Mouse (Mus musculus): ENCODE measurements around the gene Lrrc52. TPM values are rescaled to one million over a fixed set of nuclear protein-coding genes. Genes with fewer than 3 reads are reported as not detected.

The Lrrc52 gene
- polyA plus RNA-seq, 1 experiment from 2014 or later: 0.27 TPM

DNA sequence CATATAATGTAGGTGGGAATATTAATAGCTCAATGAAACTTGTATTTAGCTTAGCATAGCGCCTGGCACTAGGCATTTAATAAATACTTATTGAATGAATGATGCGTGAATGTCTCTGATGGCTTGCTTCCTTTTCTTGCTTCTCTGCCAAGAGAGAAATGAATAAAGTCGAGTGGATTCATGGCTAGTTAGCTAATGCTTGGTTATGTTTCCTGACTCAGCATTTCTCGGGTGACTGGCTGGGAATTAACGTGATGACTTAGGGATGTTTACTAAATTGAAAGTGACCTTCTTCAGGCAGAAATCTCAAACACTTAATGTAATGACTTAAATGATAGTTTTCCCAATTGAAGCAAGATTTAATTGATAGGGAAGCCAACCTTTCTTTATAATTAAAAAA lies 1.3 kb upstream of the Lrrc52 start:
- Histone ChIP-seq H3K4me1 (replicated peaks) (no peaks in the 10 kb centered on the region), H3K4me2 (replicated peaks) (no peak overlapping the region), H3K27me3 (no peaks in the 10 kb centered on the region), H3K9ac (replicated peaks) (no peak overlapping the region), H3K9me3 (no peaks in the 10 kb centered on the region), H3K27ac (no peak overlapping the region), H3K4me3 (replicated peaks) (no peak overlapping the region), H3K36me3 (no peaks in the 10 kb centered on the region)
- 77% methylated on average over 5 of the region's 5 CpGs for WGBS
- ATAC-seq: no peak

DNA sequence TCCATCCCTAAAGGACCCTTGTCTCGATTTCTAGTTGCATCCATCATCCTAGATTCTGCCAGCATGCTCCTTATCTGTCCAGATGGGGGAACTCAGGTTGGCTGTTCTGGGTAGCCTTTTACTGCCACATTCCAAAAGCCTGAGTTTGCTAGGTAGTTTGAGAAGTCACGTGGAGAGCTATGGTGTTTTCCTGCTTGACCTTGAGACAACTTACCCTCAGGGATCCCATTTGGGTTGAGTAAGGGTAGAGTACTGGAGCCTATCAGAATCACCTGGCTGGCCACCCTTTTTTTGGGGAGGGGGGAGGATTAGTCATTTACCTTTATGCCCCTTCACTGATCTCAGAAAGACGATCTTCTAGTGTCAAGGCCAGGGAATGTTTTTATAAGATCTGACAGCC lies 9.3 kb downstream of the Lrrc52 start:
- Histone ChIP-seq H3K27me3 (no peaks in the 10 kb centered on the region), H3K9ac (replicated peaks) (no peak overlapping the region), H3K4me1 (replicated peaks) (no peaks in the 10 kb centered on the region), H3K4me3 (replicated peaks) (no peak overlapping the region), H3K27ac (no peak overlapping the region), H3K9me3 (no peaks in the 10 kb centered on the region; the same call in 1 of the 2 replicates), H3K4me2 (replicated peaks) (no peak overlapping the region), H3K36me3 (no peaks in the 10 kb centered on the region)
- 79% methylated on average over 3 of the region's 3 CpGs for WGBS
- no peak for ATAC-seq

DNA sequence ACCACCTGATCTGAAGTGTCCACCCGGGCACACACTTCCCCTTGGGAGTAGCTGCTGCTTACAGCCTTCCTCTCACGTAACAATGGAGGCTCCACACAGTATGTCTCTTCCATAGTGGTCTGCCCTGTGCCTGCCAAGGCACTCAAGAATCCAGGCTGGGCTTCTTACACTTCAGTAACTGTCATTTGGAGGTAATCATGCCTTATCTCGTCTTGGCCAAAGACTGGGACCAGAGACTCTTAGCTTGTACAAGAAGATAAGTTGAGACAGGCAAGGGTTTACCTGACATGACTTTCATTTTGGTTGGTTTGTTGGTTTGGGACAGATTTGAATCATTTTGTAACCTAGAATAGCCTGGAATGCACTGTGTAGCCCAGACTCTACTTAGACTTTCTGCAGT lies 13.5 kb downstream of the Lrrc52 start:
- Histone ChIP-seq H3K36me3 (no peaks in the 10 kb centered on the region), H3K27me3 (no peaks in the 10 kb centered on the region), H3K4me2 (replicated peaks) (no peak overlapping the region), H3K4me1 (replicated peaks) (no peaks in the 10 kb centered on the region), H3K27ac (no peak overlapping the region), H3K4me3 (replicated peaks) (no peak overlapping the region), H3K9me3 (no peaks in the 10 kb centered on the region; the same call in 1 of the 2 replicates), H3K9ac (replicated peaks) (no peak overlapping the region)
- no peak for ATAC-seq
- 89% methylated on average over 3 of the region's 3 CpGs for WGBS

DNA sequence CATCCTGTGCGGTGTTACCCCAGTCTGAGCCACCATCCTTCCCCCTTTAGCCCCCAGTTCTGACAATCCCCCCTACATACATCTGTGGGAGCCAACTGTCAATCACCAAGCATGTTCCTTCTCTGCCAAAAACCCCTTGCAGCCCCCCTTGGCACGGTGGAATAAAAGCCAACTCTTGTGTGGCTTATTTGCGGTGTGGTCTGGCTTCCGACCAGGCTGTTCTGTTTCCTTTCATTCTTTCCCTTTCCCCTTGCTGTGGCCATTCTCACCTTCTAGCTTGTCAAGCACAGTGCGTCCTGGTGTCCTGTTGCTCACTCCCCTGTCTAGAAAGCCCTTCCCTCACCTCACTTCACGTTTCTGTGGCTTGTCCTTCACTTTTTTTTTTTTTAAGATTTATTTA lies 14.1 kb downstream of the Lrrc52 start:
- Histone ChIP-seq H3K9ac (replicated peaks) (no peak overlapping the region), H3K4me1 (replicated peaks) (no peaks in the 10 kb centered on the region), H3K36me3 (no peaks in the 10 kb centered on the region), H3K27ac (no peak overlapping the region), H3K9me3 (no peaks in the 10 kb centered on the region; the same call in 1 of the 2 replicates), H3K27me3 (no peaks in the 10 kb centered on the region), H3K4me3 (replicated peaks) (no peak overlapping the region), H3K4me2 (replicated peaks) (no peak overlapping the region)
- ATAC-seq: no peak
- WGBS: 82% methylated on average over 6 of the region's 6 CpGs

DNA sequence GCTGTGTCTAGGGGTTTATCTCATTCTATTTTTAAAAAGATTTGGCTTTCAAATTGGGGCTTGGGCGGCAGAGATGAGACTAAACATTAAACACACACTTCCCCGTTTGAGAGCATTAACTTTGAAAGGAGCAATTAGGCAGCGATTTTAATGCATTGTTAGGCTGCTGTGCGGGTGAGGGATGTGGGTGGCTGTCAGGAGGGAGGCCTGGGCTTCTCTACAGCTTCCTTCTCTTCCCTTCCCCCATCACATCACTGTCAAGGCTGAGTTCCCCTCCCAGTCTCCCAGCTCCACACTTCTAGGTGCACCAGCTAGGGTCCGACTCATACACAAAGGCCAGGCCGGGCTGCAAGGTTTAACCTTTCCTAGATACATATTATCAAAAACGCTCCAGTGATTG lies 18.0 kb downstream of the Lrrc52 start:
- no peak overlapping the region for H3K4me3 ChIP-seq (replicated peaks)
- H3K4me2 ChIP-seq (replicated peaks): no peak overlapping the region
- H3K4me1 ChIP-seq (replicated peaks): no peaks in the 10 kb centered on the region
- no peaks in the 10 kb centered on the region for H3K36me3 ChIP-seq
- no peak overlapping the region for H3K27ac ChIP-seq
- no peak for ATAC-seq
- no peaks in the 10 kb centered on the region for H3K27me3 ChIP-seq
- H3K9me3 ChIP-seq: no peaks in the 10 kb centered on the region
- WGBS: 42% methylated on average over 7 of the region's 7 CpGs
- no peak overlapping the region for H3K9ac ChIP-seq (replicated peaks)

DNA sequence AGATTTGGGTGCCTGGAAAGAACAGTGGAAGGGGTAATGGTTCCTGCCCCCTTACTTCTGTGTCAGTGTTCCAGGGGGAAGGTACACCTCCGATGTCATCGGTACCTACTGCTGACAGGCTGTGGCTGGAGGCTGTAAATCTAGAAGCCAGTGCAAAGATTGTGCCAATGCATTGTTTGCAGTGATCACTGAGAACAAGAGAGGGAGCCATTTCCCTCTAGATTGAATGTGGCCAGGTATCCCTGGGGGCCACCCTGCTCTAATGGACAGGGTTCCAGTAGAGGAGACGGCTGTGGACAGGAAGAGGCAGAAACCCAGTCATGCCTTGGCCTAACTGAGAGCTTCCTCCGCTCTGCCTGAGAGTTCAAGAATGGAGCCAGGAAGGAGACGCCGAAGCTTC lies 18.5 kb downstream of the Lrrc52 start:
- no peak for ATAC-seq
- no peaks in the 10 kb centered on the region for H3K4me1 ChIP-seq (replicated peaks)
- H3K36me3 ChIP-seq: no peaks in the 10 kb centered on the region
- no peaks in the 10 kb centered on the region for H3K9me3 ChIP-seq
- no peaks in the 10 kb centered on the region for H3K27me3 ChIP-seq
- H3K4me3 ChIP-seq (replicated peaks): no peak overlapping the region
- no peak overlapping the region for H3K9ac ChIP-seq (replicated peaks)
- 65% methylated on average over 6 of the region's 6 CpGs for WGBS
- no peak overlapping the region for H3K4me2 ChIP-seq (replicated peaks)
- H3K27ac ChIP-seq: no peak overlapping the region

DNA sequence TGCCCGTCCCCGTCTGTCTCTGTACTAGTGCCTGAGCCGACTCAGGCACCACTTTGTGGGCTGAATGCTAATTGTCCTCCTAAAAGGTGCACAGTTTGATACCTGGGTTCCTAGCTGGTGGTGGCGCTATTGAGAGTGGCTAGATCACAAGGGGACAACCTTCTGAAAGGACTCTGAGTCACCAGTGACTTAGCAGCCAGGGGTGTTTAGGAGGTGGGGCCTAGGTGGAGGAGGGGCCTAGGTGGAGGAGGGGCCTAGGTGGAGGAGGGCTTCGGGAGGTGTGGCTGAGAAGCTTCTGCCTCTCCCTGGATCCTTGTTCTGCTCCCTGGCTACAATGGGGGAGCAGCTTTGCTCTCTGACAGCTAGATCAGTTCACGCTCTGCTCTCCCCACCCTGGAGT lies 20.1 kb downstream of the Lrrc52 start:
- Histone ChIP-seq H3K9ac (replicated peaks) (no peak overlapping the region), H3K4me2 (replicated peaks) (no peak overlapping the region), H3K9me3 (no peaks in the 10 kb centered on the region), H3K27me3 (no peaks in the 10 kb centered on the region), H3K36me3 (no peaks in the 10 kb centered on the region), H3K4me1 (replicated peaks) (no peaks in the 10 kb centered on the region), H3K27ac (no peak overlapping the region), H3K4me3 (replicated peaks) (no peak overlapping the region)
- 87% methylated on average over 6 of the region's 6 CpGs for WGBS
- no peak for ATAC-seq

DNA sequence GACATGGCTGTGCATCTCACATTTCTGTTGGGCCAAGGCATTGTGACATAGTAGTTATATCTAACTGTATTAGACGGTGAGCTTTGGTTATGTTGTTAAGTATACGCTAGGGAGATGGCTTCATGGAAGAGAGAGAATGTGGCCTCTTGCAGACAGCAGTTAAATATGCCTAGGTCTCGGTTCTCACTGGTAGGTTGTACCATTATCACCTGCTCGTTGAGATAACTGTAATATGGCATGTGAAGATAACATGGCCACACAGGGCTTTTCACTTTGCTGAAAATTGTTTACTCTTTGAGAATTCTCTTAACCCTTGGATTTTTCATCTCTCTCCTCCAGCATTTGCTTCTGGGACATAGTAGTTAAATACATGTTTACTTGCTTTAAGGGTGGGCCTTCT lies 21.4 kb downstream of the Lrrc52 start:
- Histone ChIP-seq H3K9me3 (no peaks in the 10 kb centered on the region), H3K4me3 (replicated peaks) (no peak overlapping the region), H3K27me3 (no peaks in the 10 kb centered on the region), H3K27ac (no peak overlapping the region), H3K36me3 (no peaks in the 10 kb centered on the region), H3K9ac (replicated peaks) (no peak overlapping the region), H3K4me2 (replicated peaks) (no peak overlapping the region), H3K4me1 (replicated peaks) (no peaks in the 10 kb centered on the region)
- ATAC-seq: no peak
- WGBS: 89% methylated on average over 4 of the region's 4 CpGs

DNA sequence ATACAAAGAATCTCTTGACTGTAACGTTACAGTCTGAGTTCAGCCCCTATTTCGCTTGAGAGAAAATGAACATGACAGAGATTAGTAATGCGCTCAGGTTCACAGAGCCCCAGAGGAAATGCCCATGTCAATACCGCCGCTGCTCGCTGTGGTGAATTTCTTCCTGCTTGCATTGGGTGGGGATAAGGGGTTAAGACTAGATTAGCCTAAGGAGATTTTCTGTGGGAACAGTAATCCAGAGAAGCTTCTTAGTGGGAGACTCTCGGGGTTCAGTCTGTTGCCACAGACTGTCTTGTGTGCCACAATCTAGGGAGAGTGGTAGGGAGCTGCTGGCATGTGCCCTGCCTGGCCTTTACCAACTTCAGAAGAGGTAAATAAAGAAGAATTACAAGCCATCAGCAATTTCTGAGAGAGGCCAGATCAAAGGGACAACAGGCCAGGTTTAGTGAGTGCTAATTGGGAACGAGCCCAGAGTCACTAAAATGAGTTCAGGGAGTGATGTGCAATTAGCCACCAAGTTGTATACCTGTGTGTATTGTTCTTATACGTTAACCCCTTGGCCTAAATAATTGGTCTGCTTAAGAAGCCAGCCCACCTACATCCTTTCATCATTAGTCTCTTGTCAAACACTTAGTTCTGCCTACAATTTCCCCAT lies 28.2 kb downstream of the Lrrc52 start:
- Histone ChIP-seq H3K36me3 (no peaks in the 10 kb centered on the region), H3K4me2 (replicated peaks) (no peak overlapping the region), H3K4me1 (replicated peaks) (0 out of 2 replicates have a peak, but pooled peaks cover 2% of the 10 kb centered on the region), H3K27me3 (no peaks in the 10 kb centered on the region), H3K9ac (replicated peaks) (no peak overlapping the region), H3K4me3 (replicated peaks) (no peak overlapping the region), H3K27ac (no peak overlapping the region), H3K9me3 (no peaks in the 10 kb centered on the region)
- WGBS: 53% methylated on average over 9 of the region's 9 CpGs
- no peak for ATAC-seq

DNA sequence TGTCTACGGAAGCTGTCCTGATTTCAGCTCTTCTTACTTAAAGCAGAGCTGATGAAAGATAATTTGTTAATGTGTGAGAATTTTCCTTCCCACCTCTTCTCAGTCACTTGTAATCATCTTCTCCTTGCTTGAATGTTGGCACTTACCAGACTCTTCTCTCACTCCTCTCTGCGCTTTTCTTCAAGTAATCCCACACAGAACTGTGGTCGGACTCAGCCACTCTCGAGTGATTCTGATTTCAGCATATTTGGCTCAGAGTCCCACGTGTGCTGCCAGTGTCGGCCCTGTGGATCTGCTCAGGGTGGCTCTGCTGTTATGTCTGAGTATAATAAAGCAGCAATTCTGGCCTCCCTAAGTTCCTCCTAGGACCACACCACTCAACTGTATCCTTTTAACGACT lies 29.5 kb downstream of the Lrrc52 start:
- no peak overlapping the region for H3K9ac ChIP-seq (replicated peaks)
- WGBS: 84% methylated on average over 7 of the region's 7 CpGs
- 0 out of 2 replicates have a peak, but pooled peaks cover 2% of the 10 kb centered on the region for H3K4me1 ChIP-seq (replicated peaks)
- no peak overlapping the region for H3K4me3 ChIP-seq (replicated peaks)
- ATAC-seq: no peak
- H3K9me3 ChIP-seq: no peaks in the 10 kb centered on the region
- no peaks in the 10 kb centered on the region for H3K36me3 ChIP-seq
- no peak overlapping the region for H3K4me2 ChIP-seq (replicated peaks)
- H3K27me3 ChIP-seq: no peaks in the 10 kb centered on the region
- H3K27ac ChIP-seq: no peak overlapping the region

DNA sequence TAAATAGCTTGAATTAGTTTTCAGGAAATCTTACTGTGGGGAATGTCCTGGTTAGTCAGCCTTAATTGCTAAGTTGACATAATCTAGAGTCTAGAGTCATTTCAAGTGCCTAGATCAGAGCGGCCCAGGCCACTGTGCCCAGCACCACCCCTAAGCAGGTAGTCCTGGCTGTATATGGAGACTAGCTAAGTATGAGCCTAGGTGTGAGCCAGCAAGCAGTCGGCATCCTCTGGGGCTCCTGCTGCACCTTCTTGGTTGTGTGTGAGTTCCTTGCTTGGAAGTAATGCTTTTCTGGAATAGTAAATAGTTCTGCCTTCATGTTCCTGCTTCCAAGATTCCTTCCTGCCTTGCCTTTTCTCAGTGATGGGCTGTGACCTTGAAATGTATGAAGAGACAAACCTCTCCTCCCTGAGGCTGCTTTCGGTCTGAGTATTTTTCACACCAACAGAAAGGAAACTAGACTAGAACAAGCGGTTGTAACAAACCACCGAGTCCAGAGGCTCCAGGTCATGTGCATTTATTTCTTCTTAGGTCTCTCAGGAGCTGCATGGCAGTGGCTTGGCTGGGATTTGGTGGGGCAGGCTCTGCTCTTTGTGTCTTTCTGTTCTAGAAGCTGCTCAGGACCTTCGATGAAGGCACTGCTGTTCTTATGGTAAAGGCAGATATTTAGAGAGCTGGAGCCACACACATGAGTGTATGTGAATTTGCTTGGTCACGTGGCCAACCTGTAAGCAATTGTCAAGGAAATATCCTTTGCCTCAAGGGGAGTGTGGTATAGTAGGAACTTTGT lies 30.2 kb downstream of the Lrrc52 start:
- no peak overlapping the region for H3K27ac ChIP-seq
- no peak overlapping the region for H3K4me3 ChIP-seq (replicated peaks)
- H3K9ac ChIP-seq (replicated peaks): no peak overlapping the region
- no peaks in the 10 kb centered on the region for H3K36me3 ChIP-seq
- H3K4me2 ChIP-seq (replicated peaks): no peak overlapping the region
- 0 out of 2 replicates have a peak, but pooled peaks cover 2% of the 10 kb centered on the region for H3K4me1 ChIP-seq (replicated peaks)
- H3K27me3 ChIP-seq: no peaks in the 10 kb centered on the region
- ATAC-seq: no peak
- H3K9me3 ChIP-seq: no peaks in the 10 kb centered on the region
- 88% methylated on average over 7 of the region's 7 CpGs for WGBS

DNA sequence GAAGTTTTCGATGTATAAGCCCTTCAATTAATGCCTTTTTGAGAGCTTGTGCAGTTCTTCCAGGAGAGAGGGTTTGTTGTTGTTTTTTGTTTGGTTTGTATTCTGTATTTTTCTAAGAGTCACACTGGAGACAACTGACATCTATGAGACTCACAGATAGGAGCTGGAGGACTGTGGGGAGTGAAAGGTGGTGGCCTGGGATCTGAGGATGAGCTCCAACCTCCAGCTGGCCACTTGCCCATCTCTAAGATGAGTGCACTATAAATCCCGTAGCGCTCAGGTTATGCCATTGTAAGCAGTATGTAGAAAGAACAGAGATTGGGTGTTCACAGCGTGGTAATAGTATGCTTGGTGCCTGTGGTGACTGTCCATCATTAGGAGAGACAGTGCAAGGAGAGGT lies 31.6 kb downstream of the Lrrc52 start:
- 0 out of 2 replicates have a peak, but pooled peaks cover 2% of the 10 kb centered on the region for H3K4me1 ChIP-seq (replicated peaks)
- WGBS: 88% methylated on average over 4 of the region's 4 CpGs
- H3K9me3 ChIP-seq: no peaks in the 10 kb centered on the region
- no peak overlapping the region for H3K9ac ChIP-seq (replicated peaks)
- H3K27me3 ChIP-seq: no peaks in the 10 kb centered on the region
- ATAC-seq: no peak
- no peak overlapping the region for H3K4me3 ChIP-seq (replicated peaks)
- no peaks in the 10 kb centered on the region for H3K36me3 ChIP-seq
- H3K4me2 ChIP-seq (replicated peaks): no peak overlapping the region
- H3K27ac ChIP-seq: no peak overlapping the region

Data from midbrain, embryonic 13.5 days (tissue).